Mouse (Mus musculus) stomach, embryonic 16.5 days (tissue): ENCODE results near the gene Pappa2. TPM values are rescaled to one million over a fixed set of nuclear protein-coding genes. Genes with fewer than 3 reads are reported as not detected.

Experiments
- ATAC-seq: fragments of 200-750 bp; cut with Nextera tagmentation; 2 replicates; pipeline ENCODE4 v1.8.0; 2017; ENCODE audit warnings: moderate number of reproducible peaks, moderate TSS enrichment; ENCODE audit not compliant: insufficient read depth, low FRiP score
- H3K27ac ChIP-seq: fragments of 300-500 bp; sonication (generic); 2 replicates; pipeline ENCODE4 v1.5.1; 2014; ENCODE audit warnings: low read length
- H3K27me3 ChIP-seq: fragments of 300-500 bp; sonication (generic); 2 replicates; pipeline ENCODE4 v1.6.1; 2014; ENCODE audit warnings: low read length, control low read depth, mixed read lengths; ENCODE audit not compliant: control insufficient read depth, insufficient read depth
- H3K36me3 ChIP-seq: fragments of 300-500 bp; sonication (generic); 2 replicates; pipeline ENCODE4 v1.6.1; 2014; ENCODE audit warnings: low read length; ENCODE audit not compliant: control insufficient read depth, insufficient read depth
- H3K4me1 ChIP-seq: fragments of 300-500 bp; sonication (generic); 2 replicates; pipeline ENCODE4 v1.6.1; 2014; ENCODE audit warnings: low read length, control low read depth, mixed read lengths; ENCODE audit not compliant: control insufficient read depth, insufficient read depth
- H3K4me2 ChIP-seq: fragments of 300-500 bp; sonication (generic); 2 replicates; pipeline ENCODE4 v1.6.1; 2014; ENCODE audit warnings: low read depth, low read length, mixed read lengths
- H3K4me3 ChIP-seq: fragments of 300-500 bp; sonication (generic); replicated peaks from 2 replicates; pipeline ENCODE4 v1.5.1; 2014; ENCODE audit warnings: mild to moderate bottlenecking, low read length
- H3K9ac ChIP-seq: fragments of 300-500 bp; sonication (generic); 2 replicates; pipeline ENCODE4 v1.6.1; 2014; ENCODE audit warnings: low read length
- H3K9me3 ChIP-seq: fragments of 300-500 bp; sonication (generic); replicated peaks from 2 replicates; pipeline ENCODE4 v1.6.1; 2016; ENCODE audit warnings: low read length, control low read depth; ENCODE audit not compliant: control insufficient read depth
- WGBS: fragments of 180-500 bp; shearing (Covaris S2); extraction: QIAGEN DNeasy Blood & Tissue Kit; methylation state at CpG from one replicate; pipeline ENCODE4 v1.1.7; 2014; 5-methylcytosine and 5-hydroxymethylcytosine counted together
- polyA plus RNA-seq: library from polyadenylated mRNA; unstranded; fragments of >200 nt; fragmentation: Nextera tagmentation; extraction: Ambion mirVana; gene quantifications from 2 replicates; pipeline ENCODE4 v1.2.1, GENCODE M21; 2015

The Pappa2 gene
- polyA plus RNA-seq, 1 experiment from 2014 or later, result 1.1 TPM

- H3K27me3 ChIP-seq, result no peaks in the 10 kb centered on the region
- H3K4me1 ChIP-seq, result no peaks in the 10 kb centered on the region
- H3K36me3 ChIP-seq, result no peaks in the 10 kb centered on the region
- no peak overlapping the region for H3K4me3 ChIP-seq
- no peaks in the 10 kb centered on the region for H3K9me3 ChIP-seq
- ATAC-seq, result no peak
- no peak overlapping the region for H3K27ac ChIP-seq
- no peak overlapping the region for H3K4me2 ChIP-seq
- no peak overlapping the region for H3K9ac ChIP-seq
- 96% methylated on average over 2 of the region's 2 CpGs for WGBS
Observed at GRCm38 (mm10) chr1:158819676-158820075, 160.6 kb downstream of the Pappa2 start.

GRCm38 (mm10) chr1:158816479-158816878 is 163.8 kb downstream of the Pappa2 start:
- WGBS, result 93% methylated on average over 3 of the region's 3 CpGs
- Histone ChIP-seq H3K4me3 (no peak overlapping the region), H3K36me3 (no peaks in the 10 kb centered on the region), H3K9ac (no peak overlapping the region), H3K27ac (no peak overlapping the region), H3K9me3 (no peaks in the 10 kb centered on the region), H3K27me3 (no peaks in the 10 kb centered on the region), H3K4me1 (no peaks in the 10 kb centered on the region), H3K4me2 (no peak overlapping the region)
- ATAC-seq, result no peak

- Histone ChIP-seq H3K4me3 (no peak overlapping the region), H3K27me3 (no peaks in the 10 kb centered on the region), H3K9ac (no peak overlapping the region), H3K27ac (no peak overlapping the region), H3K9me3 (no peaks in the 10 kb centered on the region), H3K4me1 (no peaks in the 10 kb centered on the region), H3K4me2 (no peak overlapping the region), H3K36me3 (no peaks in the 10 kb centered on the region)
- ATAC-seq, result no peak
- WGBS, result 60% methylated on average over 3 of the region's 3 CpGs
Observed at GRCm38 (mm10) chr1:158811887-158812286, 168.4 kb downstream of the Pappa2 start.

GRCm38 (mm10) chr1:158775486-158775885 is 204.8 kb downstream of the Pappa2 start:
- no peak overlapping the region for H3K27ac ChIP-seq
- no peaks in the 10 kb centered on the region for H3K9me3 ChIP-seq
- H3K36me3 ChIP-seq, result no peaks in the 10 kb centered on the region
- no peak; the same call in 1 of the 2 replicates for ATAC-seq
- WGBS, result 74% methylated on average over 5 of the region's 5 CpGs
- no peak overlapping the region for H3K4me3 ChIP-seq
- H3K4me1 ChIP-seq, result no peaks in the 10 kb centered on the region
- H3K9ac ChIP-seq, result no peak overlapping the region
- H3K4me2 ChIP-seq, result no peak overlapping the region
- no peaks in the 10 kb centered on the region for H3K27me3 ChIP-seq

GRCm38 (mm10) chr1:158773102-158773501 is 207.2 kb downstream of the Pappa2 start:
- no peak overlapping the region for H3K27ac ChIP-seq
- no peaks in the 10 kb centered on the region for H3K36me3 ChIP-seq
- no peaks in the 10 kb centered on the region for H3K9me3 ChIP-seq
- ATAC-seq, result no peak
- H3K4me3 ChIP-seq, result no peak overlapping the region
- no peaks in the 10 kb centered on the region for H3K27me3 ChIP-seq
- H3K4me1 ChIP-seq, result no peaks in the 10 kb centered on the region
- no peak overlapping the region for H3K4me2 ChIP-seq
- no peak overlapping the region for H3K9ac ChIP-seq

GRCm38 (mm10) chr1:158770756-158771155 is 209.5 kb downstream of the Pappa2 start:
- Histone ChIP-seq H3K27me3 (no peaks in the 10 kb centered on the region), H3K4me2 (no peak overlapping the region), H3K27ac (0 out of 2 replicates have a peak overlapping the region, but pooled peaks have one; percentile 27), H3K9me3 (no peaks in the 10 kb centered on the region), H3K36me3 (no peaks in the 10 kb centered on the region), H3K4me3 (no peak overlapping the region), H3K9ac (no peak overlapping the region), H3K4me1 (no peaks in the 10 kb centered on the region)
- 76% methylated on average over 4 of the region's 4 CpGs for WGBS
- ATAC-seq, result no peak

- H3K27me3 ChIP-seq, result no peaks in the 10 kb centered on the region
- no peaks in the 10 kb centered on the region for H3K9me3 ChIP-seq
- no peaks in the 10 kb centered on the region for H3K36me3 ChIP-seq
- no peak for ATAC-seq
- no peak overlapping the region for H3K4me2 ChIP-seq
- no peak overlapping the region for H3K9ac ChIP-seq
- H3K4me1 ChIP-seq, result no peaks in the 10 kb centered on the region
- no peak overlapping the region for H3K4me3 ChIP-seq
- 52% methylated on average over 7 of the region's 7 CpGs for WGBS
- H3K27ac ChIP-seq, result no peak overlapping the region
Observed at GRCm38 (mm10) chr1:158770036-158770655, 210.1 kb downstream of the Pappa2 start.

- H3K36me3 ChIP-seq, result no peaks in the 10 kb centered on the region
- H3K27ac ChIP-seq, result no peak overlapping the region
- ATAC-seq, result no peak
- no peaks in the 10 kb centered on the region for H3K27me3 ChIP-seq
- H3K4me3 ChIP-seq, result no peak overlapping the region
- no peak overlapping the region for H3K4me2 ChIP-seq
- no peaks in the 10 kb centered on the region for H3K9me3 ChIP-seq
- H3K9ac ChIP-seq, result no peak overlapping the region
- no peaks in the 10 kb centered on the region for H3K4me1 ChIP-seq
- 25% methylated on average over 2 of the region's 2 CpGs for WGBS
Observed at GRCm38 (mm10) chr1:158765842-158766241, 214.4 kb downstream of the Pappa2 start.

- 63% methylated on average over 6 of the region's 6 CpGs for WGBS
- H3K27ac ChIP-seq, result no peak overlapping the region
- no peak for ATAC-seq
- no peaks in the 10 kb centered on the region for H3K9me3 ChIP-seq
- H3K36me3 ChIP-seq, result no peaks in the 10 kb centered on the region
- no peak overlapping the region for H3K9ac ChIP-seq
- H3K4me2 ChIP-seq, result no peak overlapping the region
- H3K27me3 ChIP-seq, result no peaks in the 10 kb centered on the region
- no peaks in the 10 kb centered on the region for H3K4me1 ChIP-seq
- no peak overlapping the region for H3K4me3 ChIP-seq
Observed at GRCm38 (mm10) chr1:158764727-158765126, 215.6 kb downstream of the Pappa2 start.
